Mouse (Mus musculus): ENCODE results near the gene Siglece.
"Not testable (repeated sequence)": the region's sequence is repeated elsewhere in the genome, so short reads cannot be mapped to it uniquely, and the experiment has no call there.

GRCm38 (mm10) chr7:43667221-43667620, 7.3 kb upstream of the Siglece start:
- TF ChIP-seq CTCF, POLR2A (IDR thresholded peaks at IDR 0.05; ENCODE audit: insufficient read depth, low read depth, low read length): not testable (repeated sequence)

Measured in olfactory bulb, adult 2 months (tissue).